Mouse (Mus musculus) CH12.LX (cell line): ENCODE measurements around the gene Dync2li1. TPM values are rescaled to one million over a fixed set of nuclear protein-coding genes. Genes with fewer than 3 reads are reported as not detected.
A peak's percentile ranks its signal among the peaks of the same experiment; 100 is the strongest.

Experiments used
- DNase-seq: peaks from one replicate; pipeline ENCODE4 v3.0.0-alpha.2; 2013; ENCODE audit errors: extremely low read depth
- H3K27ac ChIP-seq: 2 replicates; pipeline ENCODE4 v1.5.1; 2012; ENCODE audit warnings: low read depth, mild to moderate bottlenecking, control low read depth, moderate library complexity; ENCODE audit not compliant: insufficient read depth
- H3K27me3 ChIP-seq: replicated peaks from 2 replicates; pipeline ENCODE3; 2012; ENCODE audit warnings: inconsistent platforms
- H3K36me3 ChIP-seq, 2 experiments: replicated peaks in 1 of 2; 2 replicates each; pipeline versions ENCODE3 to v1.6.1; 2012; ENCODE audit warnings: inconsistent platforms in 1 of 2, low read length in 1 of 2, mild to moderate bottlenecking in 1 of 2, mixed read lengths in 1 of 2, moderate library complexity in 1 of 2; ENCODE audit not compliant: control insufficient read depth in 1 of 2, insufficient read depth in 1 of 2
- H3K4me1 ChIP-seq, 2 experiments: 2 replicates each; pipeline ENCODE4 v1.6.1; 2012; ENCODE audit warnings: inconsistent platforms in 1 of 2, moderate library complexity in 1 of 2; ENCODE audit not compliant: insufficient read depth in 2 of 2, control insufficient read depth in 1 of 2
- H3K4me2 ChIP-seq: 2 replicates; pipeline ENCODE4 v1.6.1; 2012; ENCODE audit warnings: low read depth, mild to moderate bottlenecking, control low read depth; ENCODE audit not compliant: poor library complexity, insufficient read depth, severe bottlenecking
- H3K4me3 ChIP-seq, 3 experiments: fragments of 150-350 bp in 1 of 3; sonication (generic) in 1 of 3; replicated peaks in 1 of 3; 2 replicates each; pipeline versions ENCODE3 to v1.5.1; 2011 to 2012; ENCODE audit warnings: low read depth in 2 of 3, low read length in 2 of 3, mild to moderate bottlenecking in 2 of 3, moderate library complexity in 2 of 3, control low read depth in 1 of 3, improper control_type of control experiment in 1 of 3, inconsistent platforms in 1 of 3, mixed read lengths in 1 of 3; ENCODE audit not compliant: poor library complexity in 1 of 3
- H3K79me2 ChIP-seq: replicated peaks from 2 replicates; pipeline ENCODE4 v1.6.1; 2012; ENCODE audit warnings: mild to moderate bottlenecking, moderate library complexity; ENCODE audit not compliant: control insufficient read depth, poor library complexity, insufficient read depth, severe bottlenecking; ENCODE audit errors: extremely low read depth
- H3K9ac ChIP-seq: 2 replicates; pipeline ENCODE4 v1.6.1; 2012; ENCODE audit warnings: low read depth, mild to moderate bottlenecking, control low read depth, moderate library complexity; ENCODE audit not compliant: insufficient read depth
- H3K9me3 ChIP-seq: replicated peaks from 2 replicates; pipeline ENCODE3; 2012; ENCODE audit warnings: low read length, inconsistent platforms, mixed read lengths
- CHD2 ChIP-seq: IDR thresholded peaks from 2 replicates; pipeline ENCODE4 v1.6.1; 2011; ENCODE audit warnings: low read length, improper control_type of control experiment
- CTCF ChIP-seq, 2 experiments: IDR thresholded peaks in 1 of 2; conservative IDR thresholded peaks in 1 of 2; 2 replicates each; pipeline ENCODE4 v1.5.1; 2011 to 2012; ENCODE audit warnings: low read depth in 2 of 2, low read length in 2 of 2, improper control_type of control experiment in 1 of 2, inconsistent platforms in 1 of 2, mild to moderate bottlenecking in 1 of 2, moderate library complexity in 1 of 2
- GABPA ChIP-seq: IDR thresholded peaks from 2 replicates; pipeline ENCODE4 v1.6.1; 2012; ENCODE audit warnings: low read depth, low read length, improper control_type of control experiment, inconsistent platforms; ENCODE audit not compliant: insufficient replicate concordance
- IRF4 ChIP-seq: IDR thresholded peaks from 2 replicates; pipeline ENCODE4 v1.6.1; 2014; ENCODE audit warnings: low read depth, mild to moderate bottlenecking, inconsistent platforms, low read length, improper control_type of control experiment
- MXI1 ChIP-seq: IDR thresholded peaks from 2 replicates; pipeline ENCODE4 v1.6.1; 2011; ENCODE audit warnings: mild to moderate bottlenecking, low read depth, low read length, improper control_type of control experiment
- MYC ChIP-seq: IDR thresholded peaks from 2 replicates; pipeline ENCODE4 v1.6.1; 2011; ENCODE audit warnings: low read depth, mild to moderate bottlenecking, improper control_type of control experiment, low read length
- POLR2AphosphoS2 ChIP-seq: IDR thresholded peaks from 2 replicates; pipeline ENCODE4 v1.6.1; 2011; ENCODE audit warnings: low read depth, low read length, improper control_type of control experiment
- RAD21 ChIP-seq: IDR thresholded peaks from 2 replicates; pipeline ENCODE4 v1.6.1; 2011; ENCODE audit warnings: low read depth, mild to moderate bottlenecking, low read length, improper control_type of control experiment, moderate library complexity
- RCOR1 ChIP-seq: conservative IDR thresholded peaks from 2 replicates; pipeline ENCODE4 v1.6.1; 2012; ENCODE audit warnings: low read depth, mild to moderate bottlenecking, inconsistent platforms, low read length, improper control_type of control experiment
- SMC3 ChIP-seq: IDR thresholded peaks from 2 replicates; pipeline ENCODE4 v1.6.1; 2011; ENCODE audit warnings: low read depth, low read length, improper control_type of control experiment
- TCF12 ChIP-seq: IDR thresholded peaks from 2 replicates; pipeline ENCODE4 v1.6.1; 2014; ENCODE audit warnings: low read depth, mild to moderate bottlenecking, inconsistent platforms, low read length, improper control_type of control experiment
- UBTF ChIP-seq: IDR thresholded peaks from 2 replicates; pipeline ENCODE4 v1.6.1; 2012; ENCODE audit warnings: low read depth, mild to moderate bottlenecking, inconsistent platforms, low read length, improper control_type of control experiment, moderate library complexity
- USF2 ChIP-seq: conservative IDR thresholded peaks from 2 replicates; pipeline ENCODE4 v1.6.1; 2011; ENCODE audit warnings: low read depth, low read length, improper control_type of control experiment
- ZC3H11A ChIP-seq: IDR thresholded peaks from 2 replicates; pipeline ENCODE4 v1.6.1; 2012; ENCODE audit warnings: low read depth, mild to moderate bottlenecking, inconsistent platforms, low read length, improper control_type of control experiment
- ZMIZ1 ChIP-seq: IDR thresholded peaks from 2 replicates; pipeline ENCODE4 v1.6.1; 2012; ENCODE audit warnings: low read depth, mild to moderate bottlenecking, inconsistent platforms, low read length, improper control_type of control experiment
- dilution Hi-C: fragments of 300-500 bp; cut with MboI; formaldehyde crosslinking; loops from 2 replicates; pipeline ENCODE4 v1.14.3; 2020; ENCODE audit warnings: low sequenced_read_pairs; ENCODE audit not compliant: extremely low pct_unique_long_range_greater_than_20kb, extremely low pct_ligation_motif_present
- in situ Hi-C: fragments of 300-500 bp; cut with MboI; formaldehyde crosslinking; loops from 3 replicates; pipeline ENCODE4 v1.14.3; 2019; ENCODE audit warnings: low sequenced_read_pairs, low pct_ligation_motif_present, low pct_unique_long_range_greater_than_20kb, mixed read lengths
- polyA plus RNA-seq: library from polyadenylated mRNA; unstranded; fragments of >175 nt; gene quantifications from 2 replicates; pipeline ENCODE4 v1.2.1, GENCODE M21; 2012; ENCODE audit warnings: low read depth; ENCODE audit not compliant: insufficient read length
- total RNA-seq, 2 experiments: library from RNA; depleted of rRNA; stranded (reverse); fragments of 300-350 nt in 1 of 2; fragments of >200 nt in 1 of 2; gene quantifications; 2 replicates each; pipeline ENCODE4 v1.2.3; 2012 to 2014

The Dync2li1 gene
- total and polyA plus RNA-seq, 3 experiments, result 7.6 to 12.3 (median 11.7) TPM

- peaks cover 0 to 16% of the 10 kb centered on the region in 2 experiments for H3K36me3 ChIP-seq
- no peak overlapping the region for H3K9ac ChIP-seq
- no peak for TF ChIP-seq MXI1
- TF ChIP-seq MYC, result no peak
- TF ChIP-seq SMC3, result peak; percentile 54
- TF ChIP-seq RAD21, result peak; percentile 56
- no peak for TF ChIP-seq ZC3H11A
- TF ChIP-seq ZMIZ1, result no peak
- TF ChIP-seq CTCF (conservative IDR thresholded peaks at IDR 0.05 in 1 of 2, IDR thresholded peaks at IDR 0.05 in 1 of 2; ENCODE audit: low read depth in 2 of 2, low read length in 2 of 2), result peak; percentile 79 to 85
- TF ChIP-seq CHD2, result no peak
- dilution Hi-C loops, result no loop called here
- no peaks in the 10 kb centered on the region for H3K27me3 ChIP-seq
- in situ Hi-C loops, result no loop called here
- H3K9me3 ChIP-seq, result no peaks in the 10 kb centered on the region
- DNase-seq, result peak; percentile 51
- H3K79me2 ChIP-seq, result no peaks in the 10 kb centered on the region
- no peak overlapping the region for H3K4me3 ChIP-seq
- no peak overlapping the region for H3K4me2 ChIP-seq
- no peak overlapping the region for H3K27ac ChIP-seq
- H3K4me1 ChIP-seq, result peaks cover 3 to 9% of the 10 kb centered on the region in 2 experiments
These were observed 15.6 kb downstream of the Dync2li1 start for GRCm38 (mm10) chr17:84641893-84642292.

DNA sequence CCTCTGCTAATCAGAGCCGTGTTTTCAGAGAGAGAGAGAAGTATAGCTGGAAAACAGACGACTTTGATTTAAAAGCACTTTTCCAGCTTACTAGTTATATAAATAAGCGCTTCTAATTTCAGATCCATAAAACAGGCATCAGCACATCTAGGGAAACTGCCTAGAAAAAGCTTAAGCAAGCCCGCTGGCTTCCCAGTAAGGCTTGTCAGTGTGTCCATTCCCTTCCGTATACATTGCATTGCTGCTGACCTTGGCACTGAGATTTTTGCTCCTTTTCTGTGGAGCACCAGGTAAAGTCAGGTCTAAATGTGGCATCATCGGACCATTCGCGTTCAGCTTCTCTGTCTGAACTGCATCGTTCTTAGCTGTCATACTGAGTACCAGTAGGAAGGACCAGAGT is 16.0 kb downstream of the Dync2li1 start:
- H3K9ac ChIP-seq, result no peak overlapping the region
- H3K27me3 ChIP-seq, result no peaks in the 10 kb centered on the region
- in situ Hi-C loops, result no loop called here
- H3K36me3 ChIP-seq, result peaks cover 0 to 13% of the 10 kb centered on the region in 2 experiments
- DNase-seq, result no peak
- H3K4me1 ChIP-seq, result peaks cover 3 to 9% of the 10 kb centered on the region in 2 experiments
- no peaks in the 10 kb centered on the region for H3K79me2 ChIP-seq
- no peaks in the 10 kb centered on the region for H3K9me3 ChIP-seq
- TF ChIP-seq MXI1 (no peak), GABPA (no peak), IRF4 (no peak), RCOR1 (no peak), UBTF (no peak), POLR2AphosphoS2 (no peak), TCF12 (no peak), ZC3H11A (no peak), USF2 (no peak)
- dilution Hi-C loops, result no loop called here
- no peak overlapping the region for H3K4me3 ChIP-seq
- peak overlapping the region; percentile 87; the same call in 1 of the 2 replicates for H3K4me2 ChIP-seq
- no peak overlapping the region for H3K27ac ChIP-seq
